Mouse (Mus musculus): ENCODE data around the gene Arhgef33. TPM values are rescaled to one million over a fixed set of nuclear protein-coding genes. Genes with fewer than 3 reads are reported as not detected.
A peak's percentile ranks its signal among the peaks of the same experiment; 100 is the strongest.

The Arhgef33 gene
- total RNA-seq, 2 experiments from 2014 or later, result 0.39 TPM; not detected in 1

DNA sequence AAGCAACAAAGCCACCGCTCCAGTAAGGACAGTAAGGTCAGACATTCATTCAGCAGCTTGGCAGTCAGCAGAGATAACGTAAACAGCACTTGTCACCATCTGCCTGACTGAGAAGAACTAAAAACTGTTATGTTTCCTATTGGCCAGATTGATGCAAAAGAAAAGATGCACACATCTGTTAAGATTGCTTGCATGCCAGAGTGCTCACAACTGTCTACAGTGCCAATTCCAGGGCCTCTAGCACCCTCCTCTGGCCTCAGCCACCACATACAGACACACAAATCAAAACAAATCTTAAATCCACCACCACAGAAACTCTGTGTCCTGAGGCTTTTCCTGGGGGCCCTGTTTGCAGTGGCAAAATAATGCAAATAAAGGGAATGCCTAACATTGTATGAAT lies 25.2 kb downstream of the Arhgef33 start:
- intact Hi-C loops (cut with DNase I), result no loop called here
- DNase-seq, result peak in 1 of 2 experiments; percentile 12

DNA sequence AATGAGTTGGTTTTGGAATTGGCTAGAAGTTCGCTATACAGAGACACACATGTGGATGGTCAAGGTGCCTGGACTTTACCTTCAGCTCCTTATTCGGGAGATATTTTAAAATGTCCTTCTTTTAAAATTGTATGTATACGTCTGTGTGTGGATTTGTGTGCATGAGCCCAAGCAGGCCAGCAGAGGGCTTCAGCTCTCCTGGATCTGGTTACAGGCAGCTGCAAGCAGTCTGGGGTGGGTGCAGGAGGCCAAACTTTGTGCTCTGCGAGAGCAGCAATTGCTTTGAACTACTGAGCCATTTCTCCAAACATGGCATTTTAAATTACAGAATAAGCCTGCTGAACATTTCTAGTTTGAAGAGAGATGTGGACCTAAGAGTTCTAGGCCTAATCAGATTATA lies 38.1 kb downstream of the Arhgef33 start:
- intact Hi-C loops (cut with DNase I), result no loop called here
- peak in 1 of 2 experiments; percentile 3 for DNase-seq

DNA sequence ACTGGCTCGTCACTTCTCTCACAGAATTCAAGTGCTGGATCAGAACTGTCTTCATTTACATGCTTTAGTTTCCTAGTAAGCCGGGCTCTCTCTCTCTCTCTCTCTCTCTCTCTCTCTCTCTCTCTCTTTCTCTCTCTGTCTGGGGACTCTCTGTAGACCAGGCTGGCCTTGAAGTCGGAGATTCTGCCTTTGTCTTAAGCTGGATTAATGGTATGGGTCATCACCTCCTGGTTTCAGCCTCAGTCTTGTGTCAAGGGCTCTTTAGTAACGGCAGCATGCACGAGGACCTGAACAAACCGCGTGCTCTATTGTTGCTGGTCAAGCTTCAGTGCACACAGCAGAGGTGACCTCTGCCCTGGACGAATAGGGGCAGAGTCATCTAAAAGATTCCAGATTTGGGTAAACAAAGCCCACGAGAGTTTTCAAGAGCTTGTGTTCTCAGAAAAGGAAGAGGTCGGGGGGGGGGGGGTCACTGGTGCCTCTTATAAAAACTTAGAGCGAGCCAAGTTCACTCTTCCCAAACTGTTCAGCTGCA lies 39.5 kb downstream of the Arhgef33 start:
- intact Hi-C loops (cut with DNase I), result no loop called here
- DNase-seq, result no peak

DNA sequence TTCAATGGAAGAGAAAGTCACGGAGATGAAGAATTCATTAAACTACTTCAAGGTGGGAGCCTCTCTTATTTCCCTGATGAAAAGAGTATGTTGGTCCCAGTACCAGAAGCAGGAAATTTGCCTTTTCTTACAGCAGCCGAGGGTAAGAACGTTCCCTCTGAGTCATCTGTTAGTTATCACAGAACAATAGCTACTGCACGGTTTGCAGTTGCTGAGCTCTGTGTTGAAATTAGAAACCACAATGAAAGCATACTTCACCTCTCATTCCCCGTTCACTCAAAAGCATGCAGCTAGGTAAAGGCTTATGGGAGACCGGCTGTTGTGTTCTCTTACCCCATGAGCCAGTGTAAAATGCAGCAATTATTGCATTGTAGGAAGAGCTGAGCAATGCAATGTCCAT lies 40.0 kb downstream of the Arhgef33 start:
- intact Hi-C loops (cut with DNase I), result no loop called here
- DNase-seq, result no peak

DNA sequence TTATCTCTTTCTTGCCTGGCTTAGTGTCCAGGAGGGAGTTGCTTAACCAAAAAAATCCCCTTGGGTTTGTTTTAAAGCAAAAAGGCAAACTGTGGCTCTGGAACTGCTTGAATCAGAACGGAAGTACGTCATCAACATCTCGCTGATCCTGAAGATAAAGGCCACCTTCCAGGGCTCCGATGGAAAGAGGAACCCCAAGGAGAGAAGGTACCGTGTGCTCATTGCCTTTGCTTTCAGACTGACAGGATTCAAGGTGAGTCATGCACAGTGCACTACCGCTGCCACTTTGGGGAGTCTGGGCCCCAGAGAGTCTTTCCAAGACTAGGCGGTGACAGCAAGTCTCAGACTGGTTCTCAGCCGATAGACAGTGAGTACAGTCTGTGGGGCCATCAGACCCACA lies 53.0 kb downstream of the Arhgef33 start:
- DNase-seq, result no peak
- intact Hi-C loops (cut with DNase I), result no loop called here

DNA sequence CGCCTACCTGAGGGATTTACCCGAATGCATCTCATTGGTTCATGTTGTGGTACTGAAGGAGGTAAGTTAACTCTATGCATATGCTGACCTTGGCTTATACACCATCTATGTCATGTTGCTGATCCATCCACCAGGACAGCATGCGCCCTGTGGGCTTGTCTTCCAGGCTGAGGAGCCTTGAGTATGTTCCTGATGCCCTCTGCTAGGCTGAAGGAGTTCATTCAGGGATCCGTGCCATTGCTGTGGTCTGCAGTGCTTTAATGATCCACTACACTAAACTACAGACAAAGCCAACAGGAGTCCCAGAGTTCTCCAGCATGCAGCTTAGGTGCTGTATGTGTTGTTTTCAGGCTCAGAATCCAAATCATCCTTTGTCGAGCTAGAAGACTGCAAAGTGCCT lies 60.1 kb downstream of the Arhgef33 start:
- intact Hi-C loops (cut with DNase I), result no loop called here
- DNase-seq, result peak in 1 of 2 experiments; percentile 25

DNA sequence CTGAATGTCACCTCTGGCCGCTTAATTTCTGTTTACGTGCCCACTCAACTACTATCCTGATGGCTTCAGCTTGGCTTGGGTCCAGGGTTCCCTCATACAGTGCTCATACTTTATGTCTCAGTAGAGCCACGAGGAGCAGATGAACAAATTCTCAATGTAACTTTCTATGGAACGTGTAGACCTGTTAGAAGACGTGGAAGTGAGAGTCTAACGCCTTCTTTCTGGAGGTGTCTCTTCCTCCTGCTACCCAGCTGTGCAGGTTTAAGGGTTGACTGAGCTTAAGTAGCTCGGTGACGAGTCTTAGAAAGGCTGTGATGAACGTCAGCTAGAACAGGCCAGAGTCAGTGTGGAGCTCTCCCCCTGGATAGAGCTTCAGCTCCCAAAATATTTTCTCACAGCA lies 61.4 kb downstream of the Arhgef33 start:
- DNase-seq, result no peak
- intact Hi-C loops (cut with DNase I), result no loop called here

DNA sequence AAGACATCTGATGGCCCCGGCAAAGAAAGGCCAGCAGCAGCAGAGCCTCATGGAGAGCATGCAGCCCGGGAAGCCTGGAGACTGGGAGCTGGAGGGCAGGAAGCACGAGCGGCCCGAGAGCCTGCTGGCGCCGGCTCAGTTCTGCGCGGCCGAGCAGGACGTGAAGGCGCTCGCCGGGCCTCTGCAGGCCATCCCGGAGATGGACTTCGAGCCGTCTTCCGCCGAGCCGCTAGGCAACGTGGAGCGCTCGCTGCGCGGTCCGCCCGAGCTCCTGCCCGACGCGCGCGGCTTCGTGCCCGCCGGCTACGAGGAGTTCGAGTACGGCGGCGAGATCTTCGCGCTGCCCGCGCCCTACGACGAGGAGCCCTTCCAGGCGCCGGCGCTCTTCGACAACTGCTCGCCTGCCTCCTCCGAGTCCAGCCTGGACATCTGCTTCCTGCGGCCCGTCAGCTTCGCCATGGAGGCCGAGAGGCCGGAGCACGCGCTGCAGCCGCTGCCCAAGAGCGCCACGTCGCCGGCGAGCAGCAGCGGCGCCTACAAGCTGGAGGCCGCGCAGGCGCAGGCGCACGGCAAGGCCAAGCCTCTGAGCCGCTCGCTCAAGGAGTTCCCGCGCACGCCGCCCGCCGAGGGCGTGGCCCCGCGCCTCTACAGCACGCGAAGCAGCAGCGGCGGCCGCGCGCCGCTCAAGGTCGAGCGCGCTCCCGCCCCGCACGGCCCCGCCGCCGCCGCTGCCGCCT lies 66.0 kb downstream of the Arhgef33 start, which contains the start of gene Gm10190:
TSS of gene Gm10190 (minus strand) at position 553 of the 737 bp plus-strand sequence.
- DNase-seq, result peak; percentile 89 to 93
- intact Hi-C loops (cut with DNase I), result loop anchor here (10.0 kb wide), 1 partner anchor 308 kb away; the partner anchor contains the start of gene Hnrnpll

DNA sequence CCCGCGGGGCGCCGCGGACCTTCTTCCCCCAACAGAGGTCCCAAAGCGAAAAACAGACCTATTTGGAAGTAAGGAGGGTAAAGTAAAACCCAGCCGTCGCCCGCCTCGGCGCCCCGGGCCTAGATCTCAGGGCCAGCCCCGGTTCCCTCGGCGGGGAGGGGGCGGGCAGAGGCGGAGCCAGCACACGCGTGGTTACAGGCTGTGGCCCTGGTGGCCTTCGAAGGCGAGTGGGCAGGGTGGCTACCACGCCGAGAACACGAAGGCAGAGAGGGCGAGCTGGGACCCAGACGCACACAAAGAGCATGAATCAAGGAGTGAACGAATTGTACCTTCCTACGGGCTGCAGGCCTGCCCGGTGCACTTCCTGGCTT lies 66.5 kb downstream of the Arhgef33 start:
- DNase-seq, result no peak
- intact Hi-C loops (cut with DNase I), result loop anchor here (10.0 kb wide), 1 partner anchor 309 kb away; the partner anchor contains the start of gene Hnrnpll

DNA sequence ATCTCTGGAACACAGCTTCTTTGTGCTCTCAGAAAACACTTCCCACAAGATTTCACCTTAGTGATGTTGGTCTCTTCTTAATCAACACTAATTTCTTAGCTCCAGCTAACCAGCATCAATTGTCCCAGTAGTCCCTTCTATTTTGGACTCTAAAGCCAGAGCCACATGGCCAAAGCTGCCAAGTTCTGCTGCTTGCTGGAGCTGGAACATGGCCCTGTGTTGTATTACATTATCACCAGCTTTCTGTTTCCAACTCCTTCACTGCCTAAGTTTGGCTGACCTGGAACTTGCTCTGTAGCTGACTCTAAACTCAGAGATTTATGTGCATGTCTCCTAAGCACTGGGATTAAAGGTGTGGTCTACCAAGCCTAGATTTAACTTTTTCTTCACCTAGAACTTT lies 71.2 kb downstream of the Arhgef33 start:
- intact Hi-C loops (cut with DNase I), result loop anchor here (10.0 kb wide), 1 partner anchor 314 kb away; the partner anchor contains the start of gene Hnrnpll
- peak in 1 of 2 experiments; percentile 17 for DNase-seq

DNA sequence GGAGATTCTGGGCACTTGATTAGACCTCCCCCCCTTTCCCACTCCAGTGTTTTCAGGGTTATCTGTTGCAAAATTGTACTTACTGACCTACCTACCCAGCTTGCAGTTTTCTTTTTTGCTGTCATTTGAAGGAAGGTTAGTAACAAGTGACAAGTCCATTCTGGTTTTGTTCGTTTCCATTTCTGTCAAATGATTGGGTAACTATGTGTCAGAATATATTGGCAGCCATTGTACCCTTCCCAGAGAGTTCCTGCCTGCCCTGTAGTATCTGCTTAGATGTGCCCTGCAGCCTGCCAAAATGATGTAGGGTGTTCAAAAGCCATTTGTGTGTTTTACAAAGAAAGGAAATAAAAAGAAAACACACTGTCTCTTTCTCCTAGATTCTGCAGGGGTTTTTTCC lies 78.5 kb downstream of the Arhgef33 start:
- intact Hi-C loops (cut with DNase I), result no loop called here
- no peak for DNase-seq

DNA sequence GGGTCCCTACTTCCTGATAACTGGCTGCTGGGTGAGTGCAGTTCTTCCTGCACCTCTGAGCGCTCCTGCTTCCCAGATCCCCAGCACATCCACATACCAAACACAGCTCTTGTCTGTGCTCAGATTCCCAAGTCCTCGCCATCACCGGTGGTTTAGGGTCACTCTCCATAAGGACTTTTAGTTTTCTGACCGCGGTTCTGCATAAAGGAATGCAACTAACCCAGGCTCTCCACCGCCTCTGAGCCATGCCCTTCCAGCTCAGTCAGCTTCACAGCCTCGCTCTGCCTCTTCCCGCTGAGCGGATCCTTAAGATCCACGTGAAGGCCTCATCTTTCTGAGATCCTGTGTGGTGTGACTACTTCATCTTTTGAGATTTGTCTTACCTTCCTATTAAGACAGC lies 82.8 kb downstream of the Arhgef33 start:
- DNase-seq, result no peak
- intact Hi-C loops (cut with DNase I), result loop anchor here (5.0 kb wide), 1 partner anchor 98 kb away; the partner anchor contains the start of genes Dhx57 and Morn2

DNA sequence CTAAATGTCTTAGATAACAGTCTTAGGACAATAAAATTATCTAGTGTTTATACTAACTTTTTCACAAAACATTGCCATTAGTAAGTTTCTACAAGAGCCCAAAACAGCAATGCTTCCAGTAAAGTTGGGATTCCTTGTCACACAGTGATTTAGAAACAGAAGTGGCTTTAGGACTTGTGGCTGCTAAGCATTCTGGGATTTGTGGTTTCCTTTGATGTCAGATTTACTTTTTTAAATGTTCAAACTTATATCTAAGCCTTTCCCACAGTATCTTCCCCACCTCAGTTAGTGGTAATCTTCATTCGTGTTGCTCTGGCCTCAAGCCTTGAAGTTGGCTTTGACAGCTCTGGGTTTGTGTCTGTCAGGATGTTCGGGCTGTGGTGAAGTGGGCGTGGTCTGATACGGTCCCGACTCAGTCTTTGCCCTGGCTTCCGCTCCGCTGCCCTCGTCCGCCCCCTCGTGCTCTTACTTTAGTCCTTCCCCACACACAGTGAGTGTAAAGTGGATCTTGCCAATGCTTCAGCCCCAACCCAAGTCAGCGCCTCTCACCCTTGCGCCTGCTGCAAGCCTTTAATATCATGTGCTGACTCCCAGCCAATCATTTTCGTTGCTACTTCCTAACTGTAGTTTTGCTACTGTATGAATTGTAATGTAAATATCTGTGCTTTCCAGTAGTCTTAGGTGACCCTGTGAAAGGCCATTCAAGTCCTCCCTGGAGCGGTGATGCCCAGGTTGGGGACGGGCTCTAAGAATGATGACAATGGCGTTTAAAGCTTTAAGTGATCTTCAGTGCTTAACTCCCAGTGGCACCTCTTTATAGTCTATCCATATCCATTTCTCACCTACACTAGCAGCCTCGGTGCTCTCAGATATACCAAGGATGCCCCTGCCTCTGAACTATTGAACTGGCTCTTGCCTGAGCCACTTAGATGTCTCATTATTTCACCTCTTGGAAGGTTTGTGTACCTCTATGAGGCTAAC lies 84.5 kb downstream of the Arhgef33 start:
- peak; percentile 40 to 62 for DNase-seq
- intact Hi-C loops (cut with DNase I), result loop anchor here (5.0 kb wide), 1 partner anchor 99 kb away; the partner anchor contains the start of genes Dhx57 and Morn2

DNA sequence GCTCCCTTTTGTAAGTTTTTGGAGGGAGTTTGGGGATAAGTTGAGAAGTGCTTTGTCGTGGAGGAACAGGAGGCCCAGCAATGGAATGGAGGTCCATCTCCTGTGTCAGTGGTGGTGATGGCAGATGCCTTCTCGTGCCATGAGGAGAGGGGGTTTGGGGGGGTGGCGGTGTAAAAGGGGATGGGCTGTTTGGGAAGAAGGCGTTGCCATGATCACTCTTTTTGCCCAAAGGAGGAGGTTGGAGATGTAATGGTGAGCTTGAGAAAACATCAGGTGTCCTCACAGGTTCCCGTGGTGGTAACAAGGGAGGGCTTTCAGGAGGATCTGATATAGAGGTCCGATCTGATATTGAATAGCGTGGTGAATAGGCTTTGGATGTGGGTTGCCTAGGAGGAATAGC lies 91.0 kb downstream of the Arhgef33 start:
- intact Hi-C loops (cut with DNase I), result no loop called here

DNA sequence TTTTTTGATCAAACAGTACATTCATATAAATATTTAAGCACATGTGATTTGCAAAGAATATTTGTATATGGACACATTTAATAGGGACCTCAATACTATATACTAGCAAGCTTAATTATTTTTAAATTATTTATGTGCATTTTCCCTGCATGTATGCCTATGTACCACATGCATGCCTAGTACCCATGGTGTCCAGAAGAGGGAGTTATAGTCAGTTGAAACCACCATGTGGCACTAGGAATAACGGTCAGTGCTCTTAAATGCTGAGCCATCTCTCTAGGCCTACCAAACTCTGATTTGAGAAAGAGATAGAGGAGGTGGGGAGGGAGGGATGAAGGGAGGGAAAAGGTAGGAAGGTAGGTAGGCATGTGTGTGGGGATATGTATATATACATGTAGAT lies 104.0 kb downstream of the Arhgef33 start:
- DNase-seq, result no peak
- intact Hi-C loops (cut with DNase I), result no loop called here

More for the DNA sequence above, 91.0 kb downstream of the Arhgef33 start:
- DNase-seq, result no peak

DNA sequence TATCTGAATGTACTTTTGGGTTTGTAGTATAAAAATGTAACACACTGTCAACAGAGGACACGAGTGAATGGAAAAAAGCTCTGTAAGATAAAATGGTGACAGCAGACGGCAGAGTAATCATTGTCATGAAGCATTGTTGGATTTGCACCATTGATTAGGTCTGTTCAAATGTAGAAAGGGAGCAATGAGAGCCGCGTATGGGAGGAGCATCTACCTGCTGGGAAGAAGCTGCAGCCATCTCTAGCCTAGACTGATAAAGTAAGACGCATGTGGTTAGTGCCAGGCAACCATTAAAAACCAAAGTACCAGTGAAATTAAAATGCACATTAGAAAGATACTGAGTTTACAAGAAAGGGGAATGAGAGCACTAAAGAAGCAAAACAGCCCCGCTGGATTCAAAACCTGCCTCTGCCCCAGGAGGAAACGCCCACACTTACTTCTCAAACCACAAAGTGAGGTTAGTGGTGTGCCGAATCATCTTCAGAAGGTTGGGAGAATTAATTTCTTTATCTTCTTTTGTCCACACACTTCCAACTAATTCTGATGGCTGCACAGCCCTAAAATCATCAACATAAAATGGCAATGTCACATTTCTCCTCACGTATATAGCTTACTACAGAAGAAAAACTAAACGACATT lies 111.5 kb downstream of the Arhgef33 start:
- intact Hi-C loops (cut with DNase I), result no loop called here

DNA sequence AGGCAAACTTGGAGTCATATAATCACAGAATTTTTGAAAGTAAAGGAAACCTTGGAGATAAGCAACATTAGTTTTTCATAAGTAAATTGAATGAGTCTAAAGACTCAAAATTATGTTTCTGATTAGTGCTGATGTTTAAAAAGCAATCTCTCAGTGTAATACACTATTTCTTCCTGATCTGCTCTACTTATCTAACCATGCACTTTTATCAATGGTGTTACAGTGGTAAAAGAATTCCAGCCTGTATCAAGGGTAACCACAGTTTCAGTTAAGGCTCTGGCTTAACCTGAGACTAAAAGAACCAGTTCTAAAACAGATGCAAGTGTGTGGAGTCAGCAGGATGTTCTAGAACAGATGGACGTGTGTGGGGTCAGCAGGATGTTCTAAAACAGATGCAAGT lies 113.8 kb downstream of the Arhgef33 start:
- intact Hi-C loops (cut with DNase I), result no loop called here

More for the DNA sequence above, 111.5 kb downstream of the Arhgef33 start:
- no peak for DNase-seq

DNA sequence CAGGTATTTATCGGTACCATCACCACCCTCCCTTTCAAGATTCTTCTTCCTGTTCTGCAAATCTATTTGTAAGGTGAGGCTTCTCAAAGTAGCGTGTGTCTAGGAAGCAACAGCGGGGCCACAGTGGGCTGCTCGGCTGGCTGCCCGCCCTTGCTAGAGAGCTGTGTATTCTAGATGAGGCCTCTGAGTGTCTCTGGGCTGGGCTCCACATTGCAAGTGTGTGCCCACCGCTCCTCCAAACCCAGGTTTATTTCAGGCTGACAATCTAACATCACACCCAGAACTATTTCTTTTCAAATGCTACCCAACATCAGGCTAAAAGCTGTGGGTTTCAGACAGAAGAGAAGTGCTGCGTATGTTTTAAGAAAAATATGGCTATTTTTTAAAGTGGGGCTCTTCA lies 119.0 kb downstream of the Arhgef33 start:
- no peak for DNase-seq
- intact Hi-C loops (cut with DNase I), result no loop called here

More for the DNA sequence above, 113.8 kb downstream of the Arhgef33 start:
- DNase-seq, result no peak

DNA sequence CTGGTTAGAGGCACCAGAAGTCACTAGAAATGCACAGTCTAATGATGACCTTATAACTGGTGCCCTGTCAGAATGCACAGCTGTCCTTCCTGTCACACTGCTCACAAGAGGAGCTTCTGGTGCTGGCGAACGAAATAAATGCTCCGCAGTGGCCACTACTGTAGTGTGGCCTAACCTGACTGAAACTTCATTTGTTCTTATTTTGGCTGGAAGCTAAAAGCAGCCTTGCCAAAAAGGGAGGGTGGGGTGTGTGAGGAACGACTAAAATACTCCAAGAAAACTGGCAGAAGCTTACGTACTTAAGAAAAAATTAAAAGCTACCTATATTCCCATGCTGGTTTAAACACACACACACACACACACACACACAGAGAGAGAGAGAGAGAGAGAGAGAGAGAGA lies 119.7 kb downstream of the Arhgef33 start:
- DNase-seq, result peak; percentile 24 to 30
- intact Hi-C loops (cut with DNase I), result no loop called here

DNA sequence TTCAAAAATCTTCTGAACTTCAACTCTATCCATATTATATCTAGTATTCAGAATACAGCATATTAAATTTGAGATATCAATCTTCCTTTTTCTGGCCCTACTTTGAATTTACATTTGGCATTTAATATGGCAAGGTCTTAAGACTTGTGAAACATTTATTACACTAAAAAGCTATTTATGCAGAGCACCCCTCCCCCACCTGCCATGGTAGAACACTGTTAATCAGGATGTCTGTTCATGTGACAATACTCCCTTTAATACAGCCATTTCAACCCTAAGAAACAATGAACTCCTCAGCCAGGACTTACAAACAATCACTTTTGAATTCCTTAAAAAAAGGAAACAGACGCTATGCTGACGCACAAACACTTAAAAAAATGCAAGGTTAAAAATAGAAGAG lies 120.8 kb downstream of the Arhgef33 start:
- intact Hi-C loops (cut with DNase I), result no loop called here
- DNase-seq, result peak; percentile 21 to 31

Data from heart, postnatal 14 days (tissue).